Mouse (Mus musculus) ovary, postnatal 14 days (tissue): Measurements from ENCODE around the gene Acp5.
"Not testable (repeated sequence)": the region's sequence is repeated elsewhere in the genome, so short reads cannot be mapped to it uniquely, and the experiment has no call there.

Experiments
- DNase-seq: peaks from one replicate; pipeline ENCODE4 v3.0.0; 2022; ENCODE audit warnings: low spot score

Gene Acp5

DNA sequence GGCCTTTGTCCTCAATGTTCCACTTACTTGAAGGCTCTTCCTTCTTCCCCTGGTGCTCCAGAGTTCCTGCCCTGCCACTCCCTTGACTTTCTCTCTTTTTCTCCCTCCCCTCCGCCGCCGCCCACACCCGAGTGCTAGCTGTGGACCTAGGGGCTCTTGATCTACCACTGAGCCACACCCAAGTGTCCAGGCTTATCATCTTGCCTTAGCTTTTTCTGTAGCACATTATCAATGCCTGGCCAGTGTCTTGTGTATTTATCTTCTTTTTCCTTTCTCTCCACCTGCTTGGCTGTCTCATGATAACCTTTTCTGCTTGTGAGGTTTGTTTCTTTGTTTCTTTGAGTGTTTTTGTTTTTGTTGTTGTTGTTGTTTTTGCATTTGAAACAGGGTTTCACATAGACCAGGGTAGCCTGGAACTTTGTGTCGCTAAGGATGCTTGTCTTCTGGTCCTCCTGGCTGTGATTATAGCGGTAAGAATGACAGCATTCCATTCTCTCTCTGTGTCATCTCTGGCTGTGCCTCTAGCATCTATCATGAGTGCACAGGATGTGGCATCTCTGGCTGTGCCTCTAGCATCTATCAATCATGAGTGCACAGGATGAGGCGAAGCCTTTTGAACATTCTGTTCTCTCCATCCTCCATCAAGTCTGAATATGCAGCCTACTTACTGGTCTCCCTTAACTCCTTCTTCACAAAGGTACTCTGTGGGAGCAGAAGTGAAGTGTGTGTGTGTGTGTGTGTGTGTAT is at the start of gene Acp5:
Acp5 (minus strand) TSS at position 68 of the 747 bp plus-strand sequence.
- no peak for DNase-seq

GRCm38 (mm10) chr9:22172318-22172717 is 36.8 kb upstream of the Acp5 start:
- no peak for DNase-seq

GRCm38 (mm10) chr9:22169327-22169726 is 33.8 kb upstream of the Acp5 start:
- DNase-seq, result no peak

DNA sequence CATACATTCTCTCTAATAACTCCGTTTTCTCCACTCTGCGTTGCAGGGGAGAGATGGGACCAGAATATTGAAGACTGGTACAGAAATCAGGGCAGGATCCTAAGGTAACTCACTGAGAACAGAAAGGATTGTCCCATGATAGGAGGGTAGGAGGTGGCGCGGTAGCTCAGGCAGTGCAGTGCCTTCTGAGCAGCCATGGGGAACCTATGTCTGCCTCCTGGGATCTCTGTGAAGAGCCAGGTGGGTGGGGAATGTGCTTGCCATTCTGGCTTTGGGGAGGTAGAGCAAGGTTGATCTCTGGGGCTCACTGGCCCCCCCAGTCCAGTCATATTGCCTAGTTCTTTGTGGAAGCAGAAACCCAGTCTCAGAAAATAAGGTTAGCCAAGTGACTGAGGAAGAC is 32.2 kb upstream of the Acp5 start:
- DNase-seq, result no peak

GRCm38 (mm10) chr9:22166686-22167085 is 31.2 kb upstream of the Acp5 start:
- DNase-seq, result no peak

GRCm38 (mm10) chr9:22165964-22166363 is 30.5 kb upstream of the Acp5 start:
- DNase-seq, result no peak

DNA sequence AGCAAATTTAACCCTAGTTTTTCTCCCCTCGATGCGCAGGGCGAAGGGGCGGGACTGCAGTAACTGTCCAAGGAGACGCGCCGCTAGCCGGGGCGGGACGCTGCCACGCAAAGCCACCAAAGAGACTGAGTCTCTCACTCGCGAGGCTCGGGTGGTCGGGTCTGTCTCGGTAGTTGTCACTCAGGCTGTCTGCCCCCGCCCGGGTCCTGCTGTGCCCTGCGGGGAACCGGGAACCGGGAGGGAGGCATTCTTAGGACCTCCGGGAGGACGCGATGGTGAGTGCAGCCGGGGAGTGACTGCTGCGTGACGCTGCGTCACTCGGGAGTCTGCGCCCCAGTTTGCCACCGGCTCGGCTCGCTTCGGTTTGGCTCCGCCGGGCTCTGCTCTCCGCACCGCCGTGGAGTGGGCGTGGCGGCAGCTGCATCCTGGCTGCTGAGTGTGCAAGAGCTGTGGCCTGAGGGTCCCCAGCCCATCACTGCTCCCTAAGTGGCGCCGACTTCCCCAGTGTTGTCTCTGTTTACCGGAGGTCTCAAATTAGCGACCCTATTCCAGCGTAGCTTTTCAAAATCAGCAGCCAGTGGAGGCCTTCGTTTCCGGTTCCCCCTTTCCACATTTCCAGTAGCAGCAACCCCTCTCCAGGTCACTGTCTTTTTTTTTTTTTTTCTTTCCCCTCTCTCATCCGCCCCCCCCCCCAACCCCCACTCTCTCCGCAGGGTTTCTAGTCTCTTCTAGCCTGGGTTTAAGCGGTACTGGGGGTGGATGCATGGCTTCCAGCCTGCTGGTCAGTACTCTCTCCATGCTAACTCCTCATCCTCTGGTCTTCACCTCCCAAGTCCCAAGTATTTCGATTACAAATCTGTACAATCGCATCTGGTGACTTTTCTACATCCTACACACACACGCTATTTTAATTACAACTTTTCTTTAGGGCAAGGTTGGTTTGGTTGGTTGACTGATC is 29.5 kb upstream of the Acp5 start:
- DNase-seq, result peak; percentile 9

DNA sequence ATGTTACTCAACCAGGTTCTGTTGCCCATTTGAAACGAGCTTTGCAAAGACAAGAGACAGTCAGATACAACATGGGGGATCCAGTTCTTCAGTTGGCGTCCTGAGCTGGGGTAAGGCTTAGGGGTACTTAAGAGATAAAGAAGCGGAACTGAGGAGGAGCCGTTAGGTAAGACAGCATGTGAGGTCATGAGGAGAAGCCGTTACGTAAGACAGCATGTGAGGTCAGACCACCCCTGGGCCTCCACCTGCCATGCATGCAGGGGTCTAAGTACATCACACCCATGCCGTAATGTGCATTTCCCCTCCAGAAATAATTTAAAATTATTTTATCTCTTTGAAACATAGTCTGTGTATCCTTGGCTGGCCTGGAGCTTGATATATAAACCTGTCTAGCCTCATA is 27.4 kb upstream of the Acp5 start:
- DNase-seq, result no peak

DNA sequence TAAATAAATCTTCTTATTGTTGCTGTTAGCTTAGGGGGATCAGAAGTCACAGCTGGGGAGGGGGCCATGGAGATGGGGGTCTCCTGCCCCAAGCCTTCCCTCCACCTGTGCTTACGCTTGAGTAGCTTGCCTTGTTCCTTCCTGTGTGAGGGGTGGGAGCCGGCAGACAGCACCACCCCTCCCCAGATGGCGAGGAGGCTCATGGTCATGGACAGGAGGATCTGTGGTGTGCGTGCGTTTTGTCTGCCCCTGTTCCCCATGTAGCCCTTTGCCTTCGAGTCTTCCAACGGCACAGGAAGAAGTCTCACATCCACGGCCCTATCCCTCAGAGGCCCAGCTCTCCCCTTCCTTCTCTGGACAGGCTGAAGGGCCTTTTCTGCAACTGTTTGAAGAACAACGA is 26.8 kb upstream of the Acp5 start:
- DNase-seq, result no peak

DNA sequence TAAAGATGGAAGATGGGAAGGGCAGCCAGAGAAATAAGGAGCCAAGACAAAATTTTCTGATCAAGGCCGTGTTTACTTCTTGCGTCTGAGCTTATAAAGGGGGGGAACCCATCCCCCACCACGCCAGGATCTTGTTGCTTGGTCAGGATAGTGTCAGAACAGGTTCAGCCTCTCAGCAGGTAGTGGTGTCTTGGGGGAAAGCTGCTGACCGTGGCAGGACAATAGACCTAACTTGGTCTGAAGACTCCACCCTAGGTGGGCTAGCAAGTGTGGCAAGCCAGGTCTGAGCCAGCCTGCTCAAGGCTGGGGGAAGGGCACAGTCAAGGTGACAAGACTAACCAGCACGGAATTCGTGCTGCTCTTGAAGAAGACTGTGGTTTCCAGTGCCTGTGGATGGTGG is 25.8 kb upstream of the Acp5 start:
- DNase-seq, result no peak

GRCm38 (mm10) chr9:22157516-22158265 is 22.2 kb upstream of the Acp5 start:
- peak; percentile 6 for DNase-seq

DNA sequence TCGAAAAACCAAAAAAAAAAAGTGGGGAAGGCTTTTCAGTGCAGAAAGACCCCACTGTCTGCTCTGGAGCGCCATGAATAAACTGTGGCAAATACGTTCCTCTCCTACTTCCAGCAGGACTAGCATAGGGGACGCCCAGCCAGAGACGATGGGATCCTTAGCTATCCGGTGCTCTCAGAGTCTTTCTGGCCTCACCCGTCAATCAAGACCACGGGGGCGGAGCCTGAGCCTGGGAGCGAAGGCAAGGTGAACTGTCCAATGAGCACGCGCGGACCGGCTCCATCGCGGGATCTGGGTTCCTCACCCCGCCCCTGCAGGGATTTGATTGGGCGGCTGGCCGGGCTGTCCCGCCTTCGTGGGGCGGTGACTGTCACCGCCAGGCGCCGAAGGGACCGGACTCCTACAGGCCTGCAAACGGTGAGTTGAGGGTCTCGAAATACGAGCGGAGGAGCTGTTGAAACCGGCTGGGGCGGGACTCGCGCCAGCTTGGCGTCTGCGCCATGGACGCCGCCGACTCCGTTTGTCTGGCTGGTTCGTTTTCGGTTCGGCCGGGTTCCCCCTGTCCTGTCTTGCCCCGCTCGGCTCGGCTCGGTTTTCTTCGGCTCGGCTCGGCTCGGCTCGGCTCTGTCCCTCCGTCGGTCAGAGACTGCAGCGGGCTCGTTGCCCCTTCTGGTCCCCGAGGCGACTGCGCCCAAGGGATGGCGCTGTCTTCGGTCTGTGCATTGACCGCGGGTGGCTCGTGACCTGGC is 21.2 kb upstream of the Acp5 start, which contains the start of gene Pigyl:
Pigyl (plus strand) TSS at position 350 of the 749 bp plus-strand sequence.
- DNase-seq, result peak; percentile 96

- DNase-seq, result peak; percentile 52
Observed at GRCm38 (mm10) chr9:22155614-22156013, 20.1 kb upstream of the Acp5 start.

GRCm38 (mm10) chr9:22153810-22154209 is 18.3 kb upstream of the Acp5 start:
- no peak for DNase-seq

- no peak for DNase-seq
Observed at GRCm38 (mm10) chr9:22150946-22151345, 15.4 kb upstream of the Acp5 start.

GRCm38 (mm10) chr9:22150249-22150693 is 14.8 kb upstream of the Acp5 start:
- DNase-seq, result not testable (repeated sequence)

DNA sequence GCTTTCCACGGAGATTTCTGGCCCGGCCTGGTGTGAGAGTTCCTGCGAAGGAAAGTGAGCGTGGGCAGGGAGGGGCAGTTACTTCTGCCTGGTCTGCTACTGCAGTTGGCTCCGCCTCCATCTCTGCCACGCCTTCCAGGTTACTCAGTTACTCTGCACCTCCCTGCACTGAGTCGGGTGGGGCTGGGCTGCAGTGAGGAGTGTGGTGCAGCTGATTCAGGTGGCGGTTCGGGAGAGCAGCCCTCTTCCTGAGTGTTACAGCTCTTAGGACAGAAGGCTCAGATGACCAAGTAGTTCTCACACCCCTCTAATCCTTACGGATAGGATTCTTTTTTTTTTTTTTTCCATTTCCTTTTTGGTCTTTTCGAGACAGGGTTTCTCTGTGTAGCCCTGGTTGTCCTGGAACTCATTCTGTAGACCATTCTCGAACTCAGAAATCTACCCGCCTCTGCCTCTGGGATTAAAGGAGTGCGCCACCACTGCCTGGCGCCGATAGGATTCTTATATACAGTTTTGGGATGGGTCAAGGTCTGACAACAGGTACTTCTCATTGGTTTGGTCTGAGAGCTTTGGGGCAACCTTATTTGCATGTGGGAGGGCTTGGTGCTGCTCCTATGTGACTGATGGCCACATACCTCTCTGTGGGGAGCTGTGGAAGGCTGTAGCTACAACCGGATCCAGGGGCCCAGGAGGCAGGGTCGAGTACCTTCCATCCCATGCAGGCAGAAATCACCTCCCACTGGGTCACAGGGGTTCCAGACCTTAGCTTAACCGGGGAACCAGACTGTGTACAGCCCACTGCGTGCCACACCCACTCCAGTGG is 14.1 kb upstream of the Acp5 start:
- no peak for DNase-seq

DNA sequence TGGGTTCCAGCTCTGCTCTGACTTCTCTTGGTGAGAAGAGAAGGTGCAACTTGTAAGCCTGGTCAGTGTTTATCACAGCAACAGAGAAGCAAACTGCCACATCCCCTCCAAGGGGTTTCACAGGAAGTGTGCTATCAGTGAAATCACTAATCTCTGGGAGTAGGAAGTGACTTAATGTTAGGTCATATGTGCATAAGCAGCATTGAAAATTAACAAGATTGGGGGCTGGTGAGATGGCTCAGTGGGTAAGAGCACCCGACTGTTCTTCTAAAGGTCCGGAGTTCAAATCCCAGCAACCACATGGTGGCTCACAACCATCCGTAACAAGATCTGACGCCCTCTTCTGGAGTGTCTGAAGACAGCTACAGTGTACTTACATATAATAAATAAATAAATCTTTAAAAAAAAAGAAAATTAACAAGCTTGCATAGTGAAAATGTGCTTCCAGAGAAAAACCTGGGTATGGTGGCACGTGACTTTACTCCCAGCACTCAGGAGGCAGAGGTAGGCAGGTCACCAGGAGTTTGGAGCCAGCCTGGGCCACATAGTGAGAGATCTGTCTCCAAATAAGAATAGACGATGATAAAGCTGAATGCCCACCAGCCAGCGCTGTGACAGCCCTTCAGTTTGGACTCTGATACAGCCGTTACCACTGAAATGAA is 8.9 kb upstream of the Acp5 start:
- DNase-seq, result no peak

DNA sequence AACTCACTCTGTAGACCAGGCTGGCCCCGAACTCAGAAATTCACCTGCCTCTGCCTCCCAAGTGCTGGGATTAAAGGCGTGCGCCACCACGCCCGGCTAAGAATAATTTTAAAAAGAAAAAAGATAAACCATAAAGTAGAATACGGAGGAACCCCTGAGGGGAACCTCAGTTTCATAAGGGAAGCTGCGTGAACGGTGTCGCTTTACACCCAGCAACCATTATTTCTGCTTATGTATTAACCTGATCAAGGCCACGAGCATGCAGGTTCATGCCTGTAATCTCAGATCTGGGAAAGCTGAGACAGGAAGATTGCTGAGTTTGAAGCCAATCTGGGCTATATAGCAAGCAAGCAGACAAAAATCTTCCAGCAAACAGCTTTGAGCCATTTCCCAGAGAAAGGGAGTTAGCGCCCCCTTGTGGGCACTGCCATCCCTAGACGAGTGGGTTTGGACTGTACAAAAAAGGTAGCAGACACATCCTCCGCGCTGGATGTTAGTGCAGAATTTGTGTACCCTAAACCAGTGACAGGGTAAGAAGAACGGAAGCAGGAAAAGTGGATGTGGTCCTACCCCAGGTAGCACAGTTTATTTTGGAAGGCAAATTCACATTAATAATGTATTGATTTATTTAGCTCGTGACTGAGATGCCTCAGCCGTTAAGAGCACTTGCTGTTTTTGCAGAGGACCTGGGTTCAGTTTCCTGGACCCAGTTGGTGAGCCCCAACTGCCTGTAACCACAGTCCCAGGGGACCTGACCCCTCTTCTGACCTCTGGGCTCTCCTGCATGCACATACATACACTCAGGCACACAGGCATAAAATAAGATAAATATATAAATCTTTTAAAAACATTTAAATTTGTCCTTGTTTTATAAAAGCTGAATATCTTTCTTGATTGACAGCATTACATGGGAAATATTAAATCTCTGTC is 7.9 kb upstream of the Acp5 start:
- peak; percentile 79 for DNase-seq
